Mouse (Mus musculus) heart, adult 2 months (tissue): ENCODE measurements around the gene Meox2.

Experiments used
- CTCF ChIP-seq: fragments of 200-600 bp; IDR thresholded peaks from 2 replicates; pipeline ENCODE4 v1.8.1; 2022; ENCODE audit warnings: antibody characterized with exemption, mild to moderate bottlenecking, moderate library complexity
- EP300 ChIP-seq: fragments of 200-500 bp; IDR thresholded peaks from 2 replicates; pipeline ENCODE4 v1.6.1; 2011; ENCODE audit warnings: low read depth, low read length, control low read depth; ENCODE audit not compliant: insufficient read depth
- POLR2A ChIP-seq: fragments of 200-500 bp; IDR thresholded peaks from 2 replicates; pipeline ENCODE4 v1.6.1; 2011; ENCODE audit warnings: mild to moderate bottlenecking, low read depth, low read length, control low read depth; ENCODE audit not compliant: insufficient read depth

GRCm38 (mm10) chr12:37107150-37107549 is 1.2 kb upstream of the Meox2 start:
- TF ChIP-seq CTCF (no peak), POLR2A (no peak), EP300 (no peak)
